Mouse (Mus musculus) ES-E14 (cell line): ENCODE data around the gene Heatr5b.

Source experiments
- HCFC1 ChIP-seq: IDR thresholded peaks from 2 replicates; pipeline ENCODE4 v1.6.1; 2012; ENCODE audit warnings: low read length, inconsistent platforms, borderline replicate concordance; ENCODE audit not compliant: insufficient read depth
- MAFK ChIP-seq: IDR thresholded peaks from 2 replicates; pipeline ENCODE4 v1.6.1; 2014; ENCODE audit warnings: mild to moderate bottlenecking, low read depth, low read length, inconsistent platforms; ENCODE audit not compliant: insufficient read depth
- ZC3H11A ChIP-seq: IDR thresholded peaks from 2 replicates; pipeline ENCODE4 v1.6.1; 2012; ENCODE audit warnings: low read depth, mild to moderate bottlenecking, inconsistent platforms, low read length, borderline replicate concordance

DNA sequence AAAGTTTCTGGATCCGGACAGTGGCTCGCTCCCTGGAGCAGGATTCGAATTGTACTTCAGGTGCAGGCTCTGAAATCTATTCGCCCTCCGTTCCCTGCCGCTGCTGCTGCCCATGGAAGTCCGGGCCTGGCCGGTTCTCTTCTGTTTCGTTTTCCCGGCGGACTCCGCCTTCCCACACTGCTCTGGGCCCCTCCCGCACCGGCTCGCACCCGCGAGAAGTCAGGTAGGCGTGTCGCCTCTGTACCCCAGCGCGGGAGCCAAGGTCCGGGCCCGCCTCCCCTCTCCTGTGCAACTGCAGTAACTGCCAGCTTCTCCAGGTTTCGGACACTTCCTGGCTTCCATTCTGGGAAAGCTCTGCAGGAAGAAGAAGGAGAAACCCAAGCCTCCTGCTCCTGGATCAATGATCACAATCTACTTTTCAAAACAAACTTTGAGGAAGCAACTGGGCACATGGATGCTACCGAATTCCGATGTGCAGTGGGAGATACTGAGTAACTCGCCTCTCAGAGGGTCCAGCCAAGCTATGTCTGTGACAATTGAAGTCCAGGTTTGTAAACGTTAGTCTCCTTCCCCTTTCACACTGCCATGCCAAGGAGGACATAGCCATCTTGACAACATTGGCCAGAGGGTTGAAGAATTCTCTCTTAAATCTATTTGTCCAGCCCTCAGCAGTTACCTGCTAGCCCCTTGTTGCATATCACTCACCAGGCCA lies 47.4 kb upstream of the Heatr5b start, which contains the start of gene Eif2ak2:
- TF ChIP-seq ZC3H11A = no peak
- TF ChIP-seq HCFC1 = 0 out of 2 replicates have a peak, but pooled peaks have one; percentile 23
- TF ChIP-seq MAFK = no peak
